Mouse (Mus musculus) heart, adult 8-10 months (tissue): ENCODE results near the gene Xntrpc. TPM values are rescaled to one million over a fixed set of nuclear protein-coding genes. Genes with fewer than 3 reads are reported as not detected.

Experiments used
- DNase-seq: peaks from one replicate; pipeline ENCODE4 v3.0.0; 2022; ENCODE audit warnings: low spot score
- total RNA-seq, 4 experiments: library from RNA; stranded (reverse); gene quantifications; 2 replicates each; pipeline ENCODE4 v1.2.4; 2022

Gene Xntrpc
- total RNA-seq, 4 experiments from 2014 or later: 0.47 to 1.1 (median 0.82) TPM

DNA sequence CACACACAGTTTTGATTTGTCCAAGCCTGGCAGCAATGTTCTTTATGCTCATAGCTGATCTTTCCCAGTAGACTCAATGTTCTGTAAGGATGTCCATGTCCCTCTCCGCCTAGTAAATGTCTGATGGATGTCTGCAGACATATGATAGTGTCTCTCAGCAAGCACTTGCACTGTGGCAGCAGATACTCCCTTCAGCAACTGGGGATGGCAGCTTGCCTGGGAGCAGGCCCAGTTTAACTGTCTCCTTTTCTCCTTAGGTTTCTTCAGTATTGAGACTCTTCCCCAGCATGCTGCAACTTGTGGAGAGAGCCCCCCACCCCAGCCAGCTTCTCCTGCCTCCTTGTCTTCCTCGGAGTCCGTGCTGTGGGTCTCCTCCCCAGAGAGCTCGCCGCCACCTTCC lies 16.3 kb downstream of the Xntrpc start:
- no peak for DNase-seq

DNA sequence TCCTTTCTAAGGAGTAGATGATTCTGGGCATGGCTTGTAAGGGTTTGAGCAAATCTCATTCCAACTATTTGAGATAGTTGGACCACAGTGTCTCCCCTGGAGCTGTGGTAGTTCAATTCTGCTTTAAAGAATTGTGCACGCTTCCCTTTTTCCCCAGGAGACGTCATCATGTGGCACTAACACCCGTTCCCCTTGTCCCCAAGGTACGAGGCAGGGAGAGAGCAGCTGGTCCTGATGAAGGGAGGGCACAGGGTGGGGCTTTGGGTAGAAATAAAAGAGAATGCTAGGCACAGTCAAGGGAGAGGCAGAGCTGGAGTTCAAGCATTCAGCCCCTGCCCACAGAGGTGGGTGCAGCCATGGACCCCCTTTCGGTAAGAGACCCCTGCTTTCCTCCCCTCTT lies 17.3 kb downstream of the Xntrpc start, which contains the start of gene Trpc2:
Gene Trpc2, plus strand, starts transcription at position 301 of the 400 bp plus-strand sequence.
- DNase-seq: no peak

DNA sequence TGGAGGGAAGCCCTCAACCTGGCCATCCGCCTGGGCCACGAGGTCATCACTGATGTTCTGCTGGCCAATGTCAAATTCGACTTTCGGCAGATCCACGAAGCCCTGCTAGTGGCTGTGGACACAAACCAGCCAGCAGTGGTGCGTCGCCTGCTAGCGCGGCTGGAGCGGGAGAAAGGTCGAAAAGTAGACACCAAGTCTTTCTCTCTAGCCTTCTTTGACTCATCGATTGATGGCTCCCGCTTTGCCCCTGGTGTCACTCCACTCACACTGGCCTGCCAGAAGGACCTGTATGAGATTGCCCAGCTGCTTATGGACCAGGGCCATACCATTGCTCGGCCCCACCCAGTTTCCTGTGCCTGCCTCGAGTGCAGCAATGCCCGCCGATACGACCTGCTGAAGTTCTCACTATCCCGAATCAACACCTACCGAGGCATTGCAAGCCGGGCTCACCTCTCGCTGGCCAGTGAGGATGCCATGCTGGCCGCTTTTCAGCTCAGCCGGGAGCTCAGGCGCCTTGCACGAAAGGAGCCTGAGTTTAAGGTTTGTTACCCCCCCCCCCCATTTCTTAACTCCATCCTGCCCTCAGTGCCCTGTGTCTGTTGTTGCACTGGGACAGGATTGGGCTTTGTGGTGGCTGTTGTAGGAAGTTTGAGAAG lies 18.7 kb downstream of the Xntrpc start:
- DNase-seq: no peak

DNA sequence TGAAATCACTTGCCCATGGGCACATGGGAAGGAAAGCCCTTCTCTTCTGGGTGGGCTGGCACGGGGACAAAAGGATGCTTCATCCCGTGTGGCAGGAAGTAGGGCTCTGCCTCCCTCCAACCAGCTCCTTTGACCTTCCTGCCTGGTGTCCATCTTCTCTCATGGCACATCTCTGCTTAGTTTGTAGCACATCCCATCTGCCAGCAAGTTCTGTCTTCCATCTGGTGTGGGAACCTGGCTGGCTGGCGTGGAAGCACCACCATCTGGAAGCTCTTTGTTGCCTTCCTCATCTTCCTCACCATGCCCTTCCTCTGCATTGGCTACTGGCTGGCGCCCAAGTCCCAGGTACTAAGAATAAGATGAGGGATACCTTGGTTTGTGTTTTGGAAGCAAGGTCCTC lies 21.8 kb downstream of the Xntrpc start:
- DNase-seq: no peak

DNA sequence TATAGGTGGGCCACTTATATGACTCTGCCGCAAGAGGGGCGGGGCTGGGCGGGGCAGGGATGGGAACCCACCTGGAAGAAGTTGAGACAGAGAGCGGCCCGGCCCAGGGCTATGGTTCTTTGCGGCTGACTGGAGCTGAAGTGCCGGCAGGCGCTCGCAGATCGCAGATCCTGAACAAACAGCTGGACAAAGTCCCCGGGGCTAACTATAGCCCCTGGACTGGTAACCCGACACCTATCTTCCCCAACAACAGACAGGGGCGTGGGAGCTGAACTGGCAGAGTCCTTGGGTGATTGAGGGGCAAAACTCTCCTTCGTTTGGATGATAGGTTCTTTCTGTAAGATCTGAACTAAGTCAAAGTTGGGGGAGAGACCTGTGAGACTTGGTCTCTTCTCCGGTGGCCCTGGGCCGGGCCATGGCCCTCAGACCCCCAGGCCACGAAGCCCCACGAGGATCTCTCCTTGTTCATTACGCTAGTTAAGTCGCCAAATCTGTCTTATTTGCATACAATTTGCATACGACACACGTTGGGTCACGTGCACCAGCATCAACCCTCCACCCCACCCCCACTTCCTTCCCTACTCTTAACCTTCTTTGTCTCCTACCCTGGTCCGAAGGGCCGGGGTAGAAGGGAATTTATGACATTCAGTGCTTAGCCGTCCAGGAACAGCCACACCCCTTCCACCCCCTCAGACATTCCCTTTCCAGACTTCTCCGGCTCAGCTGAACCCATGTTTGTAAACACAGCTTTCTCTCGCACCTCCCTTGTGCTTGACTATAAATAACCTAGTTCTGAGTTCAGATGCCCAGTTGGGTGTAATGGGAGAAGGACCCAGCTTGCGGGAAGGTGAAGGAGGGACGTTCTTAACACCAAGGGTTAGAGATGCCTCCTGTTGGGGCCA lies 34.5 kb downstream of the Xntrpc start:
- peak; percentile 45 for DNase-seq

DNA sequence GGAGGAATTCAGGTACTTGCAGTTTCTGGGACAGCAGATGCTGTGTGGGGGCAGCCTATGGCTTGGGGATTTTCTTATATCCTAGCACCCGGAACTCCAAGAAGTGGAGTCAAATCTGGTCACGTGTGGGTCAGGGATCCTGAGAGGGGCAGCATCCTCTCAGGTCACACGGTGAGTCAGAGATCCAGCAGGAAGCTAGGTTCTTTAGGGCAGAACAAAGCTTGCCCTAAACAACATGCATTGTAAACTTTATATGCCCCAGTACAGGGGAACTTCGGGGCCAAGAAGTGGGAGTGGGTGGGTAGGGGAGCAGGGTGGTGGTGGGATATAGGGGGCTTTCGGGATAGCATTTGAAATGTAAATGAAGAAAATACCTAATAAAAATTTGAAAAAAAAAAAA lies 35.4 kb downstream of the Xntrpc start:
- DNase-seq: no peak

DNA sequence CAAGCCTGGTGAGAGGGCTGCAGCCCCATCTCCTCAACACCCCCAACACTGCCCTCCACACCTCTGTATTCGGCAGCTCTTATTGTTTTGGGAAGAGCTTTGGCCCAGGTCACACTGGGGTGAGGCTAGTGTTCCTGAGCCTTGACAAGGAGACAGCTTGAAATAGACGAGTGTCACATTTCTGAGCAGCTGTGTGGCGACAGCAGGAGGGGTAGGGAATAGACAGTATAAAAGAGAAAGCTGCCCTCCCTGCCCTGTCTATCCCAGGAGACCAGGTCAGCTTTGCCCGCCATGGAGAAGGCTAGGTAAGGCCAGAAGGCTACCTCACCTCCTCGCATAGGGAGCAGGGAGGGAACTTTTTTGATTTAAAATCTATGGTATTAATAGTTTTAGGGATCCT lies 36.0 kb downstream of the Xntrpc start, which contains the start of gene Art1:
Gene Art1, plus strand, starts transcription at position 257 of the 400 bp plus-strand sequence.
- peak; percentile 51 for DNase-seq

DNA sequence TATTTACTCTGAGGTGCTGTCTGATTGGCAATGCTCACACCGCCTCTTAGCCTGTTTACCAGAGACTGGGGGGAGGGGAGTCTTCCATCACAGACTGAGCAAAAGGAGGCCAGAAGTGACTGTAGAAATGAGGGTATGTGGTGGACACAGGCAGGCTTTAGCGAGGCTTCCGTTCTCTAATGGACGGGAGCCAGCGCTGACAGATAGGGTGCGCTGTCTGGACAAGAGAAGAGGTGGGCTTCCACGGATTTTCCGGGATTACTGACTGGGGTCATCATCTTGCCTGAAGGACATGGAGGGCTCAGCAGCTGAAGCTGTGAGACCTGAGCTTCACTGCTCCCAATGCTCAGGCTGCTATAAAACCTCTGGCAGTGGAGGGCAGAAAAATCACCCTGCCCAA lies 36.7 kb downstream of the Xntrpc start:
- DNase-seq: no peak

DNA sequence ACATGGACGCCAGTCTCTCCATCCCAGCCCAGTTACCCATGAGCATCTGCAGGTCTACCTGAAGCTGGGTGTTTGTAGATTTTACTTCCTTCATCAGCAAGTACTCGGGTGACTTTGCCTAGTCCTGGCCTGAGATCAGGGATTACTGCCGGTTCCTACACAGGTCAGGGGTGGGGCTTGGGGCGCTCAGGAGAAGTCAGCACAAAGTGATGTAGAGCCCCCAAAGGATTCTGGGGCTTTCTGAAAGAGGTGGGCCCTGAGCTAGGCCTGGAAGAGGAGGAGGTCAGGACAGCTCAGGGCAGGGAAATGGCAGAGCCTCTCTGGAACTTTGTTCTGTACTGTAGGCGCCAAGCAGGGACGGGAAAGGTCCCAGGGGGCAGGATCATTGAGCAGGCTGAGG lies 37.2 kb downstream of the Xntrpc start:
- no peak for DNase-seq

DNA sequence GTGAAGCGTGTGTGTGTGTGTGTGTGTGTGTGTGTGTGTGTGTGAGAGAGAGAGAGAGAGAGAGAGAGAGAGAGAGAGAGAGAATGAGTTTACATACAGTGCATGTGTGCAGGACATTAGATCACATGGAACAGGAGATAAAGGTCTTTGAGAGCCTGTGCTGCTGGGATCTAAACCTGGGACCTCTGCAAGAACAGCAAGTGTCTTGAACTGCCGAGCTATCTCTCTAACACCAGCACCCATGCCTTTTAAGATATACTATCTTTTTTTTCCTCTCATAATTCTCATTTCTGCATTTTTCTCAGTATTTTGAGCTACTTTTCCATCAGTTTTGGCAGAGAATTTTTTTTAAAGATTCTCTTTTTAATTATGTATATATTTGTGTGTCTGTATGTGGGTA lies 38.0 kb downstream of the Xntrpc start:
- DNase-seq: no peak

DNA sequence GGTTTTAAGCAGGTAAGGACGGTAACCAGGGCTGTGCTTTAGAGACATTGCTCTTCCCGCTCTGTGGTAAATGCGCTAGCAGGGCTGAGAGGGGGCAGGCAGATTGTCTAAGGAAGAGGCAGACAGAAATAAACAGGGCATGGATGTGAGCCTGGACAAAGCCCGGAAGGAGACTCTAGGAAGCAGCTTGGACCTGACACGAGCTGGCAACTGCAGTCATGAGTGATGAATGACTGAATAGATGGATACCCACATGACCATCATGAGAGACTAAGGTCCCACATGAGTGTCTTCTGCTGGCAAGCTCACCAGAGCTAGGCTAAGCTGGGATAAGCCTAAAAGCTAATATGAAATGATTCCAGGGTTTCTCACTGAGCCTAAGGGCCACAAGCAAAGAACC lies 38.6 kb downstream of the Xntrpc start:
- DNase-seq: no peak

DNA sequence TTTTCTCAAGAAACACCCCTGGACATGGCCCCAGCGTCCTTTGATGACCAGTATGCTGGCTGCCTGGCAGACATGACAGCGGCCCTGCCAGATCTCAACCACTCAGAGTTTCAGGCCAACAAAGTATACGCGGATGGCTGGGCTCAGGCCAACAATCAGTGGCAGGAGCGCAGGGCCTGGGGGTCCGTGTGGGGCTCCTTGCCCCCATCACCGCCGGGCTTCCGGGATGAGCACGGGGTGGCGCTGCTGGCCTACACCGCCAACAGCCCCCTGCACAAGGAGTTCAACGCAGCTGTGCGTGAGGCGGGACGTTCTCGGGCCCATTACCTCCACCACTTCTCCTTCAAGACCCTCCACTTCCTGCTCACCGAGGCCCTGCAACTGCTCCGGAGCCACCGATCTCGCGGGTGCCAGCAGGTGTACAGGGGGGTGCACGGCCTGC lies 41.2 kb downstream of the Xntrpc start:
- no peak for DNase-seq

DNA sequence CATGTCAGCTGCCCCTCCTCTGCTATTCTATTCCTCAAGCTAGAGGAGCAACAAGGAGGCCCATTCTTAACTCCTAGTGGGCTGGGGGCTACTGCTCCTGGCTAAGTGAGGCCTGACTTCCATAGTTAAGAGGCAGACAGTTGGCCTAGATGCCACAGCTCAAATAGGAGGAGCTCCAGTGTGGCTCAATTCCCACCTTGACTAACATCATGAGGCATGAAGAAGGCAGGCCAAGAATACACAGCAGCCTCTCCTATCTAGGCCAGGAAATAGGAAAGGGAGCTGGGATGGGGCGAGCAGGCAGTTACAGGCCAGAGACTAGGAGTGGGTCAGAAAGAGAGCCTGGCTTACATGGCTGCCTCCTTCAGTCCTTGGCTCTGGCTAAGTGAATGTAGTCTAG lies 42.7 kb downstream of the Xntrpc start:
- no peak for DNase-seq

DNA sequence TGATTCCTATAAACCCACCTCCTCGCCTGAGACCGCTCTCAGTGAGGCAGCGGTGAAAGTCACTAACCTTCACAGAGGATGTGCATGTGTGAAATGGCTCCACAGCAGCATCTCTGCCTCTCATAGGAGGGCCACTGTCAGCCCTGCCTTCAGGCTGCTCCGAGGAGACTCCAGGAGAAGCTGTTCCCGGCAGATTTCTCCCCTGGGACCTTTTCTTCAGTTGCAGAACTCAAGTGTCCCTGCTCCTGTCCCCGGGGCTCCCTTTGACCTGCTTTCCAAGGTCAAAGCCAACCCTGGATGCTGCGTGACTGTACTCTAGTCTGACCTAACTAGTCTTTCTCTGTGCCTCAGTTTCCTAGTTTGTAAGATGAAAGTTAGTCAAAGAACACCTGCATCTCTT lies 43.7 kb downstream of the Xntrpc start, which contains the start of gene Art5:
Gene Art5, minus strand, starts transcription at position 319 of the 400 bp plus-strand sequence.
- DNase-seq: no peak

DNA sequence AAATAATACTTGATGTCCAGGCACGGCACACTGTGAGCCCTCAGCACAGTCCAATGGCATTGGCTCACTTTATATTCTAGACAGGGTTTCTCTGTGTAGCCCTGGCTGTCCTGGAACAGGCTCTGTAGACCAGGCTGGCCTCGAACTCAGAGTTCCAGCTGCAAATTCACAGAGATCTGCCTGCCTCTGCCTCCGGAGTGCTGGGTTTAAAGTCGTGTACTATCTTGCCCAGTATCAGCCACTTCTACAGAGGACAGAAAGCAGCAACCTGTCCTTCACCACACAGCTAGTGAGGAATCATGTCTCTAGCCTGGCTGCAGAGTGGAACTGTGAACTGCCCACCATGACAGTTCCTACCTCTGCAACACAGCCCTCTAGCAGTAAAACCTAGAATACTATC lies 44.2 kb downstream of the Xntrpc start:
- no peak for DNase-seq

DNA sequence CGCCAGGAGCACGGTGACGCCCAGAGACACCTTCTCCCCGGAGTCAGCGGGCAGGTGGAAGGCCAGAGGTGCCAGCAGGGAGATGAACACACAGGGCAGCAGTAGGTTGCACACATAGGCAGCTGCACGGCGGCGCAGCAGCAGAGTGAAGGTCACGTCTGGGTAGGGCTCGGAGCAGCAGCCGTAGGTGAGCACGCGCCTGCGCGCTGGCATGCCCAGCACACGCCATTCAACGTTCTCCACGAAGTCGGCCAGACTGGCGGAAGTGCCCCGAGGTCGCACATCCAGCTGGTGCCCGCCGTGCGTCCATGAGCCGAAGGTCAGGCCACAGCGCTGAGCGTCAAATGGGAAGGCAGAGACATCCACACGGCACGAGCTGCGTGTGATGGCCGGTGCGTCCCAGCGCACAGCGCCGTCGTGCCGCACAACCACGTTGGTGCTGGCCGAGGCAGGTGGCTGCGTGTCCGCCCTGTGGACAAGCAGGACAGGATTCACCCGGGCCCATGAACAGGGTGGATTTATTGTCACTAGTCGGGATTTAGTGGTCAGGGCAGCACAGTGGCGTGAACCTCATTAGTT lies 47.7 kb downstream of the Xntrpc start:
- DNase-seq: no peak

DNA sequence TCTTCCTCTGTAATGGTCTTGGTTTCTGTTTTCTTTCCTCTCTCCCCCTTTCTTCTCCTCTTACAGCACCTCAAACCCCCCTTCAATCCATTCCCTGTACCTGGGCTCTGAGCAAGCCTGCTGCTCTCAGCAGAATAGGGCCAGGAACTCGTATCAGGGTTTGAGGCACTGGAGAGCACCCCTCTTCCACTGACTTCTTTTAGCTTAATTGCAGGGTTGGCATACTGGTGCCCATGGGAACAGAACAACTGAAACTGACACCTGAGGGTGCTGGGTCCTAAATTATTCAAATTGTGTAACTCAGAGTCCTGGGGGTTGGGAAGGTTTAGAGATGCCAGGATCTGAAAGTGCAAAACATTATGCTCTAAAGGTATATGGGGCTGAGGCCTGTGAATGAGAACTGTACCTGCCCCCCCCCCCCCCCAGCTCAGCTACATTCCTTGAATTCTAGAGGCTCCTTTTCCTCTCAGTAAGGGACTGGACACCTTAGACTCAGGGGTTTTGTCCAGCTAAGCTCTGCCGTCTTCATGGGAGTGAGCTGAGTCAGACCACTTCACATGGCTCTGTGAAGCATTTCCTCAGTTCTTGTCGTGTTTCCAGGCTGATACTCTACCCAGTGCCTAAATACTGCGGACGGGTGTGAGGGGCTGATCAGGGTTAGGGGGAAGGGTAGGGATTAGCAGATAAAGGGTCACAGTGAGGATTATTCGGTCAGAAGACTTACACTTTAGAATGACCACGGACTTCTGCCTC lies 51.2 kb downstream of the Xntrpc start, which contains the start of gene Chrna10:
Gene Chrna10, minus strand, starts transcription at position 250 of the 753 bp plus-strand sequence.
- no peak for DNase-seq

DNA sequence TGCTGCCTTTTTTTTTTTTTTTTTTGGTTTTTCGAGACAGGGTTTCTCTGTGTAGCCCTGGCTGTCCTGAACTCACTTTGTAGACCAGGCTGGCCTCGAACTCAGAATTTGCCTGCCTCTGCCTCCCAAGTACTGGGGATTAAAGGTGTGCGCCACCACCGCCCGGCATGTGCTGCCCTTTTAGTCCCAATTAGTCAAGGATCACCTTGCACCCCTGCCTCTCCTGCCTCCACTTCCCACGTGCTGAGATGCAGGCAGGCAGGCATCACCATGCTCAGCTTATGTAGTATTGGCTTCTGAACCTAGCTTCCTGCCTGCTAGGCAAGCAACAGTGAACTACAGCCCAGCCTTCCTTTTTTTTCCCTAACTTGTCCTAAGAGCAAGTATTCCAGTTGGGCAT lies 51.9 kb downstream of the Xntrpc start:
- DNase-seq: no peak

DNA sequence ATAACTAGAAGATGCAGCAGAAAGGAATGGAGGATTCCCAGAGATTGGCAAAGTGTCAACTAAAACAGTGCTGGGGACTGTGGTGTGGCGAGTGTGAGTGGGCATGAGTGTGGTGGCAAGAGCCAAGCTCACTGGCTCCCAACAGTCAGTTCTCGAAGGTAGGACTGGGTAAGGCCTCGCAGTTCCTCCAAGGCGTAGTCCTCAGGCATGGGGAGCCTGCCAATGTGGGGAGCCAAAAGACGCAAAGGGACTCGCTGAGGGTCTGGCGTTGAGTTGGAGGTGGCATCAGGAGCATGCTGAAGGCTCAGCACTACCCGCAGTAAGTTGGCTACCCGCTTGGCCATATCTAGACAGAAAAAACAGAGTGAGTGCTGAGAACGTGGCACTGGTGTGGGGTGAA lies 54.8 kb downstream of the Xntrpc start:
- no peak for DNase-seq

DNA sequence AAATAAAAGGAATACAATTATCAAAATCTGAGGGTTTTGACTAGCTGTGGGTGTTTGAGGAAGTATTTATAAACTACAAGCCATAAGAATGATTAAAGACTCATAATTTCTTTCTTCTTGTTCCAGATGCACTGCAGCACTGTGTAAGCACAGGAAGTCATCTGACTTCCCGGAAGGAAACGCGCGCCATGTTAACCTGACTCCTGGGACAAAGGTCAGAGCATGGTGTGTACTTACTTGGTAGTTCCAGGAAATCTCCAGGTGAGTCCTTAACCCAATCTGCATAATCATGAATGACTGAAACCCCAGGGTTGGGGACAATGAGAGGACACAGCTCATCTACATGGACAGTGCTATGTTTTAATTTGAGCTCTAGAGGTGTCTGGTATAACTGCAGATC lies 66.9 kb downstream of the Xntrpc start:
- peak; percentile 26 for DNase-seq

DNA sequence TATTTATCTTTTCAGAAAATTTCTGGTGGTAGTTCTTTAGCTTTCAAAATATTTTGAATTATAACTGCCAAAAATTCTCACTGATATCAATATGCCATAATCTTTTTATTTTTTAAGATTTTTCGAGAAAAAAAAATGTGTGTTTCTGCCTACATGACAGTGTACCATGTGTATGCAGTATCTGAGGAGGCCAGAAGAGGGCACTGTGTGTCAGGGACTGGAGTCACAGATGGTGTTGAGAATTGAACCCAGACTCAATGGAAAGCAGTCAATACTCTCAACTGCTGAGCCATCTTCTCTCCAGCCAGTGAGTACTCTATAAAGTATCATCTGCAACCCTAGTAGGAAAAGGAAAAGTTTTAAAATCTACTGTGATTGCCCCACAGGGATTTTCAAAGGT lies 72.0 kb downstream of the Xntrpc start:
- no peak for DNase-seq

DNA sequence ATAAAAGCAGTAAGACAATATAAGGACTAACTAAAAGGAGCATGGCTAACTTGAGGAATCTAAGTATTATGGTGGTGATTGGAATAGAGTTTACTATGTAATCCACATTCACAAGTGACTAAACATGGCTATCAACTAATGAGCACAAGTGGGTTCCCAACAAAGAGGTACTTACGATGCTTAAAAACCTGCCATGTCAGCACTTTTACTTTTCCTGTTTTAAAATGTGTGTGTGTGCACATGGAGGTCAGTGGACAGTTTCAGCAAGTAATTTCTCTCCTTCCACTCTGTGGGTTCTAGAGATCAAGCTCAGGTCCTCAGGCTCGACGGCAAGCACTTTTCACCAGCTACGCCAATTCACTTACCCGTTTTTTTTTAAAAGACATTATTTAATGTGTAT lies 72.4 kb downstream of the Xntrpc start:
- DNase-seq: no peak
